Mouse (Mus musculus): ENCODE measurements around the gene Klhl36. TPM values are rescaled to one million over a fixed set of nuclear protein-coding genes. Genes with fewer than 3 reads are reported as not detected.

The Klhl36 gene
- polyA plus RNA-seq, 1 experiment from 2014 or later, result 7.7 TPM

DNA sequence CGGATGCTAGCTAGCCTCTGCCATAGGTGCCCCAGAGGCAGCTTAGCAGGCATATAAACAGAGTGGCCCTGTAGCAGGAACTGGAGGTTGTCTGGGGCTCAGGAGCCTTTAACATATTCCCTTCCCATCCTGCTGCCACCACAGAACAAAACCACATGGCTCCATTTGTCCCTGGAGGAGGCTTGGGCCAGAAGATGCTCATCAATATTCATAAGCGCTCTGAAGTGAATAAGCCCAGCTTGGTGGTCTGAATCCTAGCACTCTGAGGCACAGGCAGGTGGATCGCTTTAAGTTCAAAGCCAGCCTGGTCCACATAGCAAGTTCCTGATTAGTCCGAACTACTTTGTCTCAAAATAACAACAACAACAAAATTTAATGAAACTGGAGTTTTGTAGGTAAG, 25.9 kb downstream of the Klhl36 start:
- no peak for ATAC-seq
- Histone ChIP-seq H3K4me1 (peaks cover 17% of the 10 kb centered on the region; the same call in 1 of the 2 replicates), H3K9ac (no peak overlapping the region), H3K36me3 (no peaks in the 10 kb centered on the region), H3K4me3 (no peak overlapping the region), H3K4me2 (no peak overlapping the region), H3K9me3 (replicated peaks) (no peaks in the 10 kb centered on the region), H3K27me3 (replicated peaks) (peaks cover 5% of the 10 kb centered on the region; the same call in 1 of the 2 replicates), H3K27ac (no peak overlapping the region)
- WGBS (ENCODE audit: insufficient replicate concordance), result 66% methylated on average over 4 of the region's 4 CpGs

DNA sequence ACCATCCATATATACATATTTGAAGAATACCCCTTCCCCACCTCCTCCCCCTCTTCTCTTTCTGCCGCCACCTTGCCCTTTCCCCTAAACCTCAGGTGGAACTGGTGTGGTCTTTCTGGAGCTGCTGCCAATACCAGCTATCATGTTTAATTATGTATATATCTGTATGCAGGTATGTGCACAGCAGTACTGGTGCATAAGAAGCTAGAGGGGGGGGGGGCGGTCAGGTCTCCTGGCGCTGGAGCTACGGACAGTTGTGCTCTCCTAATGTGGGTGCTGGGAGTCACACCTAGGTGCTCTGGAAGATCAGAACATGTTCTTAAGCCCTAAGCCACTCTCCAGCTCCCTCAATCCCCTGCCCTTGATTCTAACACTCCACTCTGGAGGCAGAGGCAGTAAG, 35.0 kb downstream of the Klhl36 start:
- no peak for ATAC-seq
- H3K4me3 ChIP-seq, result no peak overlapping the region
- no peaks in the 10 kb centered on the region for H3K36me3 ChIP-seq

GRCm38 (mm10) chr8:119897933-119898332, 35.9 kb downstream of the Klhl36 start:
- H3K4me1 ChIP-seq, result peaks cover 21% of the 10 kb centered on the region
- H3K4me2 ChIP-seq, result peak overlapping the region; percentile 28
- WGBS (ENCODE audit: insufficient replicate concordance), result 8% methylated on average over 13 of the region's 13 CpGs
- no peak for ATAC-seq
- H3K27ac ChIP-seq, result no peak overlapping the region
- no peak overlapping the region for H3K9ac ChIP-seq
- H3K4me3 ChIP-seq, result no peak overlapping the region
- H3K9me3 ChIP-seq (replicated peaks), result no peaks in the 10 kb centered on the region
- peaks cover 59% of the 10 kb centered on the region for H3K27me3 ChIP-seq (replicated peaks)
- no peaks in the 10 kb centered on the region for H3K36me3 ChIP-seq

More for the DNA sequence above, 35.0 kb downstream of the Klhl36 start:
- no peak overlapping the region for H3K4me2 ChIP-seq
- 57% methylated on average over 4 of the region's 4 CpGs for WGBS (ENCODE audit: insufficient replicate concordance)
- H3K4me1 ChIP-seq, result peaks cover 21% of the 10 kb centered on the region
- no peak overlapping the region for H3K9ac ChIP-seq
- peaks cover 53% of the 10 kb centered on the region for H3K27me3 ChIP-seq (replicated peaks)
- no peaks in the 10 kb centered on the region for H3K9me3 ChIP-seq (replicated peaks)
- H3K27ac ChIP-seq, result no peak overlapping the region

GRCm38 (mm10) chr8:119901349-119901748, 39.3 kb downstream of the Klhl36 start:
- H3K4me3 ChIP-seq, result no peak overlapping the region
- H3K27me3 ChIP-seq (replicated peaks), result peaks cover 85% of the 10 kb centered on the region
- no peak overlapping the region for H3K27ac ChIP-seq
- 33% methylated on average over 3 of the region's 3 CpGs for WGBS (ENCODE audit: insufficient replicate concordance)
- H3K36me3 ChIP-seq, result no peaks in the 10 kb centered on the region
- no peaks in the 10 kb centered on the region for H3K9me3 ChIP-seq (replicated peaks)
- H3K4me2 ChIP-seq, result no peak overlapping the region
- peaks cover 21% of the 10 kb centered on the region for H3K4me1 ChIP-seq
- no peak overlapping the region for H3K9ac ChIP-seq
- no peak for ATAC-seq

DNA sequence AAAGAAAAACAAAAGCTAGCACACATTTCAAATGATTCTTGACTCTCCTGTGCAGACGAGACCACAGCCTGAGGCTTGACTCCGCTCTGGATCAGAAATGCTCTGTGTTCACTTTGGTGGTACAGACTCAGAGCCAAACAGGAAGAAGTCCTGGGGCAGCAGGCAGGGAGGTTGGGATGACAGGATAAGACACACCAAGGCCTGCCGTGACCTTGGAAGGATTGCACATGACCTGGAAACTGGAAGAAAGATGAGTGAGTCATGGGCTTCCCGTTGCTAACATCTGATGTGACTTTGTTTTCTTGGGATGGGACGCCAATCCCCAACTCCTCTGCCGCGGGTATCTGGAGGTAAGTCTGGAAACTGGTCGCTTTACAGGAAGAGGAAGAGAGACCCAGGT, 39.9 kb downstream of the Klhl36 start:
- Histone ChIP-seq H3K9me3 (replicated peaks) (no peaks in the 10 kb centered on the region), H3K4me2 (no peak overlapping the region), H3K36me3 (no peaks in the 10 kb centered on the region), H3K9ac (no peak overlapping the region), H3K4me1 (peaks cover 20% of the 10 kb centered on the region), H3K27ac (no peak overlapping the region), H3K4me3 (no peak overlapping the region), H3K27me3 (replicated peaks) (peaks cover 86% of the 10 kb centered on the region)
- 60% methylated on average over 8 of the region's 8 CpGs for WGBS (ENCODE audit: insufficient replicate concordance)
- ATAC-seq, result no peak

DNA sequence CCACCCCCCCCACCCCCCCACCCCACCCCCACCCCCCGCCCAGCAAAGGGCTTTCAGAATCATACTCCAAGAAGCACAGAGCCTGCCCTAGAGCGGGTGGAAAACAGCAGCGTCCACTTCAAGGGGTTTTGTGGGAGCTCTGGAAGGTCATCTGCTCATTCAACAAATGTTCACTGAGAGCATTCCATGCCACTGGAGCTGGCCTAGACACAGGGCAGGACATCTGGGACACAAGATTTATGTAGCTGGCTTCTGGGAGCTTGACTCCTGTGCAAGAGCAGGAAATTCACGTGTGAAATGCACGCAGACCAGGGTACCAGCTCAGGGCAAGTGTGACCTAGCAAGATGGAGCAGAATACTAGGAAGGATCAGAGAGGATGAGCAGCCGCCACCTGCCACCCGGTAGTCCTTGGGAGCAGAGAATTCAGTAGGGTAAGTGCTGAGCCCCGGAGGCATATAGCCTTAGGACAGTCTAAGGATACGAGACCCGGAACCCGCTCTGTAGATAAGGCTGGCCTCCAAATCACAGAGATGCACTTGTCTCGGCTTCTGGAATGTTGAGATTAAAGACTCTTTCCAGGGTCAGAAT, 42.4 kb downstream of the Klhl36 start:
- H3K9ac ChIP-seq, result no peak overlapping the region
- H3K9me3 ChIP-seq (replicated peaks), result no peaks in the 10 kb centered on the region
- 52% methylated on average over 12 of the region's 12 CpGs for WGBS (ENCODE audit: insufficient replicate concordance)
- H3K27me3 ChIP-seq (replicated peaks), result peaks cover 66% of the 10 kb centered on the region
- peaks cover 27% of the 10 kb centered on the region for H3K4me1 ChIP-seq
- H3K27ac ChIP-seq, result no peak overlapping the region
- H3K4me3 ChIP-seq, result no peak overlapping the region
- no peak overlapping the region for H3K4me2 ChIP-seq
- H3K36me3 ChIP-seq, result no peaks in the 10 kb centered on the region
- ATAC-seq, result no peak

DNA sequence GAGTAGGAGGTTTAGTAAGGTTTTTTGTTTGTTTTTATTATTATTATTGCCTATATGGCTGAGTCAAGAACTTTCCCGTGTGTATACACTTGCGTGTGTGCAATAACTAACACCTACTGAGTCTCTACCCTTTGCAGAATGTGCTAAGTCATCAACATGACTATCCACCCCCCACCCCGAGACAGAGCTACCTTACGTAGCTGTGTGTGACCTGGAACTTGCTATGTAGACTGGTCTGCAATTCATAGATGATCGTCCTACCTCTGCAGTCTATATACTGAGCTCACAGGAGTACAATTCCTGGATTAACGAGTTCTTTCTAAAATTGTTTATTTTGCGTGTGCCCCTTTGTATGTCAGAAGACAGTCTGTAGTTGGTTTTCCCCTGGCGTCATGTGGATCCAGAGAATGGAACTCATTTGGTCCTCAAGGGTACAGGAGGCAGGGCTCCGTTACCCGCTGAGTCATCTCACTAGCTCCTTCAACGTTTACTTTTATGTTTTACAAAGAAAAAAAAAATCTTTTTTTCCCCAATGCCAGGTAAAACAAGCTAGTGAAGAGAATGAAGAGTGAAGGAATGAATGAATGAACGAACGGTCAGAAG, 48.0 kb downstream of the Klhl36 start, which contains the start of gene Usp10:
Gene Usp10, plus strand, starts transcription at position 417 of the 603 bp plus-strand sequence.
- H3K4me2 ChIP-seq, result peak within 1 kb of the TSS; percentile 91
- peak; percentile 62 for ATAC-seq
- WGBS (ENCODE audit: insufficient replicate concordance), result 16% methylated on average over 13 of the region's 13 CpGs
- peaks cover 7% of the 10 kb centered on the region; the same call in 1 of the 2 replicates for H3K36me3 ChIP-seq
- H3K9ac ChIP-seq, result peak within 1 kb of the TSS; percentile 97
- no peaks in the 10 kb centered on the region for H3K9me3 ChIP-seq (replicated peaks)
- peaks cover 61% of the 10 kb centered on the region for H3K4me1 ChIP-seq
- H3K27ac ChIP-seq, result peak within 1 kb of the TSS; percentile 95
- peak within 1 kb of the TSS; percentile 88 for H3K4me3 ChIP-seq
- H3K27me3 ChIP-seq (replicated peaks), result 0 out of 2 replicates have a peak, but pooled peaks cover 15% of the 10 kb centered on the region

GRCm38 (mm10) chr8:119910547-119911257, 48.6 kb downstream of the Klhl36 start, which contains the start of gene Gm20388:
Gene Gm20388, plus strand, starts transcription at chr8:119910841.
- under 1% methylated on average over 95 of the region's 97 CpGs for WGBS (ENCODE audit: insufficient replicate concordance)
- peak within 1 kb of the TSS; percentile 95 for H3K27ac ChIP-seq
- no peaks in the 10 kb centered on the region for H3K9me3 ChIP-seq (replicated peaks)
- H3K9ac ChIP-seq, result peak within 1 kb of the TSS; percentile 97
- ATAC-seq, result peak; percentile 88
- peak within 1 kb of the TSS; percentile 91 for H3K4me2 ChIP-seq
- H3K4me1 ChIP-seq, result peaks cover 67% of the 10 kb centered on the region
- H3K27me3 ChIP-seq (replicated peaks), result 0 out of 2 replicates have a peak, but pooled peaks cover 11% of the 10 kb centered on the region
- H3K4me3 ChIP-seq, result peak within 1 kb of the TSS; percentile 88
- peaks cover 8% of the 10 kb centered on the region; the same call in 1 of the 2 replicates for H3K36me3 ChIP-seq

- H3K36me3 ChIP-seq, result peaks cover 8% of the 10 kb centered on the region; the same call in 1 of the 2 replicates
- ATAC-seq, result peak; percentile 47
- H3K9ac ChIP-seq, result peak overlapping the region; percentile 97
- peak overlapping the region; percentile 91 for H3K4me2 ChIP-seq
- peak overlapping the region; percentile 88 for H3K4me3 ChIP-seq
- peak overlapping the region; percentile 95 for H3K27ac ChIP-seq
- H3K4me1 ChIP-seq, result peaks cover 75% of the 10 kb centered on the region
- H3K9me3 ChIP-seq (replicated peaks), result no peaks in the 10 kb centered on the region
- WGBS (ENCODE audit: insufficient replicate concordance), result under 1% methylated on average over 30 of the region's 30 CpGs
- H3K27me3 ChIP-seq (replicated peaks), result 0 out of 2 replicates have a peak, but pooled peaks cover 8% of the 10 kb centered on the region
Measured at GRCm38 (mm10) chr8:119911258-119911962, 49.3 kb downstream of the Klhl36 start.

- H3K27ac ChIP-seq, result peak overlapping the region; percentile 99
Measured at GRCm38 (mm10) chr8:119912643-119913042, 50.6 kb downstream of the Klhl36 start.

GRCm38 (mm10) chr8:119913181-119913580, 51.1 kb downstream of the Klhl36 start:
- peak overlapping the region; percentile 88 for H3K4me3 ChIP-seq
- H3K4me2 ChIP-seq, result peak overlapping the region; percentile 91
- peaks cover 83% of the 10 kb centered on the region for H3K4me1 ChIP-seq
- H3K27me3 ChIP-seq (replicated peaks), result 0 out of 2 replicates have a peak, but pooled peaks cover 2% of the 10 kb centered on the region
- H3K36me3 ChIP-seq, result peaks cover 12% of the 10 kb centered on the region; the same call in 1 of the 2 replicates
- H3K9ac ChIP-seq, result peak overlapping the region; percentile 97
- WGBS (ENCODE audit: insufficient replicate concordance), result 64% methylated on average over 3 of the region's 3 CpGs
- peak overlapping the region; percentile 99 for H3K27ac ChIP-seq
- no peaks in the 10 kb centered on the region for H3K9me3 ChIP-seq (replicated peaks)
- ATAC-seq, result no peak

More at GRCm38 (mm10) chr8:119912643-119913042, 50.6 kb downstream of the Klhl36 start:
- Histone ChIP-seq H3K36me3 (peaks cover 12% of the 10 kb centered on the region; the same call in 1 of the 2 replicates), H3K9me3 (replicated peaks) (no peaks in the 10 kb centered on the region), H3K4me2 (peak overlapping the region; percentile 91), H3K4me3 (peak overlapping the region; percentile 88), H3K4me1 (peaks cover 83% of the 10 kb centered on the region), H3K9ac (peak overlapping the region; percentile 97), H3K27me3 (replicated peaks) (0 out of 2 replicates have a peak, but pooled peaks cover 5% of the 10 kb centered on the region)
- ATAC-seq, result no peak
- 40% methylated on average over 6 of the region's 6 CpGs for WGBS (ENCODE audit: insufficient replicate concordance)
